Mouse (Mus musculus) hindbrain, embryonic 10.5 days (tissue): ENCODE data around the gene Ercc8. TPM values are rescaled to one million over a fixed set of nuclear protein-coding genes. Genes with fewer than 3 reads are reported as not detected.

Source experiments
- DNase-seq: peaks from one replicate; pipeline ENCODE4 v3.0.0-alpha.2; 2017; ENCODE audit warnings: low spot score
- H3K27ac ChIP-seq: fragments of 300-500 bp; sonication (generic); 2 replicates; pipeline ENCODE4 v1.5.1; 2016; ENCODE audit warnings: mild to moderate bottlenecking, moderate library complexity
- H3K27me3 ChIP-seq: fragments of 300-500 bp; sonication (generic); 2 replicates; pipeline ENCODE4 v1.6.1; 2016; ENCODE audit warnings: mild to moderate bottlenecking; ENCODE audit not compliant: poor library complexity, insufficient read depth, severe bottlenecking
- H3K36me3 ChIP-seq: fragments of 300-500 bp; sonication (generic); 2 replicates; pipeline ENCODE4 v1.6.1; 2016; ENCODE audit warnings: mild to moderate bottlenecking, moderate library complexity
- H3K4me1 ChIP-seq: fragments of 300-500 bp; sonication (generic); replicated peaks from 2 replicates; pipeline ENCODE4 v1.6.1; 2016; ENCODE audit warnings: mild to moderate bottlenecking
- H3K4me3 ChIP-seq: fragments of 300-500 bp; sonication (generic); 2 replicates; pipeline ENCODE4 v1.5.1; 2016; ENCODE audit warnings: mild to moderate bottlenecking, moderate library complexity
- H3K9me3 ChIP-seq: fragments of 300-500 bp; sonication (generic); 2 replicates; pipeline ENCODE4 v1.6.1; 2016; ENCODE audit warnings: mild to moderate bottlenecking, moderate library complexity
- WGBS: fragments of 180-500 bp; shearing (Covaris S2); methylation state at CpG from one replicate; pipeline ENCODE4 v1.1.7; 2016; 5-methylcytosine and 5-hydroxymethylcytosine counted together
- polyA plus RNA-seq: library from polyadenylated mRNA; unstranded; fragments of >200 nt; fragmentation: Nextera tagmentation; extraction: Ambion mirVana; gene quantifications from 2 replicates; pipeline ENCODE4 v1.2.1, GENCODE M21; 2016

Ercc8 gene
- polyA plus RNA-seq, 1 experiment from 2014 or later: 24.9 TPM

DNA sequence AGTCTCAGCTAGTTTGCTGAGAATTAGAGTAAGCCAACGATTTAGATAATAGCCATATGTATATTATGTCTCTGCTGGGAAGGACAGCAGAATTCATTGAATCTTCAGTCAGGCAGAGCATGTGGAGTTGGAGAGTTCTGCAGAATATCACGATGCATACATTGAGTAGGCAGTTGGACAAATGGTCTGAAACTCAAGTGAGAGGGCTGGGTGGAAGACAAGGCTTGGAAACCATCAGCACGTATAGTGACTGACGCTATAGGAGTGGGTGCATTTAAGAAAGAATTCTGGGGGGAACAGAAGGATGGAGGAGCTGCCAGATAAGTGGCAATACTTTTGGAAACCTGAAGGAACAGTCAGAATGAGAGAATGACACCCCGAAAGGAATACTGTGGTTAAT lies 27.8 kb upstream of the Ercc8 start:
- H3K27ac ChIP-seq: no peak overlapping the region

DNA sequence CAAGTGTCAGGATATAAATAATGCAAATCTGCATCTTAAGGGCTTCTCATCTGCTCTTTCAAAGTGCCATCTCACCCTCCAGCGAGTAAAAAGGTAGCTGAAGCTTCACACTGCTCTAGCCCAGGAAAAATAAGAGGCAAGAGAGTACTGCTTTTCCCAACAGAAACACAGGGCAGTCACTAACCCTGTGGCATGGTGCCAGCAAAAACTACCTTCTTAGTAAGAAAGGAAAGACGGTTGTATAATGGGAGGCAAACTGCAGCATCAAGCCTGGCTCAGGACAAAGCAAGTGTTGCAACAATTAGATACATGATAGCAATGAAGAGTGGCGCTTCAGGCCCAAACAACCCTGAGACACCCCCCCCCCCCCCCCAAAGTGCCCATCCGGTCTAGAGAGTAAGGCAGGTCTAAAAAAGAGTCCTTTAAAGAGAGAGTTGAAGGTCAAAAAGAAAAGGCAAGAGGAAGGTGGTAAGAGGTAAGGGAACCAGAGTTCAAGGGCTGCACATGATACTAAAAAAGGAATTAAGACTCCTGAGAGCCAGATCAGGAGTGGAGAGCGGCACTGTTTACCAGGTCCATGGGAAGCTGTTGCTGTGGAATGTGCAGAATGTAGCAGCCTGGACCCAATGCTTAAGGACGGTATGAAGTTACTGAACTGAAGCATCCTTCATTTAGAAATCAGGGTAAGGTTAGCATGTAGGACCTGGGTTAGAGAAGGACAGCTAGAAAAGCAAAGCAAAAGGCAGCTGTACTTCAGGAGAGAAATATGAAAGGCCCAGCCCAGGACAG lies 26.3 kb upstream of the Ercc8 start:
- Histone ChIP-seq H3K4me3 (no peak overlapping the region), H3K9me3 (no peaks in the 10 kb centered on the region), H3K36me3 (no peaks in the 10 kb centered on the region), H3K27me3 (no peaks in the 10 kb centered on the region), H3K27ac (no peak overlapping the region), H3K4me1 (peaks cover 5% of the 10 kb centered on the region; the same call in 1 of the 2 replicates)
- DNase-seq: no peak
- WGBS: 72% methylated on average over 6 of the region's 6 CpGs

More for the DNA sequence above, 27.8 kb upstream of the Ercc8 start:
- no peak overlapping the region for H3K4me3 ChIP-seq
- DNase-seq: no peak
- H3K36me3 ChIP-seq: no peaks in the 10 kb centered on the region
- H3K27me3 ChIP-seq: no peaks in the 10 kb centered on the region
- H3K4me1 ChIP-seq: peaks cover 5% of the 10 kb centered on the region; the same call in 1 of the 2 replicates
- no peaks in the 10 kb centered on the region for H3K9me3 ChIP-seq
- 90% methylated on average over 5 of the region's 5 CpGs for WGBS

DNA sequence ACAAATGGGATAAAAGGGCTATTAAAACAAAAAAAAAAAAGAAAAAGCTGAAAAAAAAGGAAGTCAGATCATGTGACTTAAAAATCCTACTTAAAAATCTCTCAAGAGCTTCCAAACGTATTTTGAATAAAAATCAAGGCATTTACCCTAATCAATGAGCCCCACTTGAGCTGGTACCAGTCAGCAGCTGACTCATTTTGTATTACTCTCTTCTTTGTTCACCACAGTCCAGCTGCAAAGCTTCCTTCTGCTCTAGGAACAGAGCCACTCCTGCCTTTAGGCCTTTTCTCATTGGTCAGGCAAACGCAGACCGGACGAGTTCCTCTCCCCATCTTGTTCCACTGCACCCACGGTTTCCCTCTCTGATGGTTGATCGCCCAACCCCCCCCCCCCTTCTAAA lies 22.9 kb upstream of the Ercc8 start:
- Histone ChIP-seq H3K9me3 (no peaks in the 10 kb centered on the region), H3K4me1 (peaks cover 5% of the 10 kb centered on the region; the same call in 1 of the 2 replicates), H3K27me3 (no peaks in the 10 kb centered on the region), H3K36me3 (no peaks in the 10 kb centered on the region), H3K27ac (no peak overlapping the region), H3K4me3 (no peak overlapping the region)
- no peak for DNase-seq
- 79% methylated on average over 6 of the region's 6 CpGs for WGBS

DNA sequence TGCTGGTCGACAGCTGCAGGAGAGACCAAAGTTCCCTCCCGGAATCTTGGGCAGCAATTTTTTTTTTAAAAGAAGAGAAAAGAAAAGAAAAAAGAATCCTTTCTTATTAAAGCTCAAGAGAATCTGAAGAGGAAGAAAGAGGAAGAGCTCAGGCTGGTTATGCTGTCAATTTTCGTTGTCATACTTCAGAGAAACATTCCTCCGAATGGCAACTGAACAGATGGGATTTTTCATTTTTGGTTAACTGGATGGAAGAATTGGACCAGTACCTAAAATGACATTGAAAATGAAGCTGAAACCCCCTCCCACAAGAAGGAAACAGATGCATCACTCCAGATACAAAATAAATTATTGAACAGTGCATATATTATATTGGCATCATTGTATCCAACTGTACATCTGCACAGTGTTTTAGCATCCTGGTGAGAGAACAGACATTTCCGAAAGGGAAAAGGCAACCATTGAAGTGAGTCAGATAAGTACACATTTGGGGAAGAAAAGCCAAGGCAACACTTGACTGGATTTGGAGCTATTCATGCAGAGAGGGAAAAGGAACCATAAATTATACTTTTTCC lies 20.0 kb upstream of the Ercc8 start:
- H3K9me3 ChIP-seq: no peaks in the 10 kb centered on the region
- H3K27me3 ChIP-seq: no peaks in the 10 kb centered on the region
- H3K4me3 ChIP-seq: no peak overlapping the region
- no peaks in the 10 kb centered on the region for H3K4me1 ChIP-seq
- WGBS: 88% methylated on average over 5 of the region's 5 CpGs
- DNase-seq: no peak
- H3K36me3 ChIP-seq: no peaks in the 10 kb centered on the region
- H3K27ac ChIP-seq: no peak overlapping the region

DNA sequence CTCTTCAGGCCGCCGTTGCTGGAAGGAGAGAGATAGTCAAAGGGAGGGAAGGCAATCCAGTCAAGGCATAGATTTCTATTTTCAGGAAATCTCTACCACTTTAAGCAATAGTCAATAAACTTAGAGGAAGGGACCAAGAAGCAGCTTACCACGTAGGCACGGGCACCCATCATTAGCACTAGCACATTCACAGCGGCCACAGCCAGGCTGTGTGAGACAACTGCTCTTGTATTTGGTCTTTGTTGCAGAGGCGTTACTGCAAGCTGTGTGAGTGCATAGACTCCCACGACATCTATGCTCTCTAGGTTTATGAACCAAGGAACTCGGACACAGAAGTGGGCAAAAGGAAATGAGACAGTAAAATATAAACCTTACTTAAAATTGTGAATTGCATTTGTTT lies 14.4 kb upstream of the Ercc8 start:
- no peaks in the 10 kb centered on the region for H3K4me1 ChIP-seq

DNA sequence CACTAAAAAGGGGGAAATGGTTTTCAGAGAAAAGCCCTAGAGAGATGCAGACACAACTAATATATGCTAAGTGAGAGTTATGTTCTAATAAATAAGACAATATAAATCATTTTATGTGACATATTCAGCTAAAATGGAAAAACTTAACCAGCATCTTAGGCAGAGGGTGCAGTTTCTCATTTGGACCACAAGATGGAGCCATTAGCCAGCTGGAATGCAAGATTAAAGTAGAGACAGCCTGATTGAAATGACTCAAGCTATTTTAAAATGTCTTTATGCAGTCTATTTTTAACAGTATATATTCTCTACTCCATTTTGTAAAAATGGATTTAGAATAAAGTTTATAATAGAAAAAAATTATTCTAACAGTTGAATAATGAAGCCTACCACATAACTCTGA lies 6.7 kb upstream of the Ercc8 start:
- H3K27me3 ChIP-seq: no peaks in the 10 kb centered on the region
- H3K4me3 ChIP-seq: no peak overlapping the region
- H3K27ac ChIP-seq: no peak overlapping the region
- H3K4me1 ChIP-seq: no peaks in the 10 kb centered on the region
- H3K9me3 ChIP-seq: no peaks in the 10 kb centered on the region
- no peak for DNase-seq
- H3K36me3 ChIP-seq: no peaks in the 10 kb centered on the region

More for the DNA sequence above, 14.4 kb upstream of the Ercc8 start:
- DNase-seq: no peak
- 93% methylated on average over 8 of the region's 8 CpGs for WGBS
- no peak overlapping the region for H3K27ac ChIP-seq
- H3K9me3 ChIP-seq: no peaks in the 10 kb centered on the region
- H3K27me3 ChIP-seq: no peaks in the 10 kb centered on the region
- no peak overlapping the region for H3K4me3 ChIP-seq
- no peaks in the 10 kb centered on the region for H3K36me3 ChIP-seq

DNA sequence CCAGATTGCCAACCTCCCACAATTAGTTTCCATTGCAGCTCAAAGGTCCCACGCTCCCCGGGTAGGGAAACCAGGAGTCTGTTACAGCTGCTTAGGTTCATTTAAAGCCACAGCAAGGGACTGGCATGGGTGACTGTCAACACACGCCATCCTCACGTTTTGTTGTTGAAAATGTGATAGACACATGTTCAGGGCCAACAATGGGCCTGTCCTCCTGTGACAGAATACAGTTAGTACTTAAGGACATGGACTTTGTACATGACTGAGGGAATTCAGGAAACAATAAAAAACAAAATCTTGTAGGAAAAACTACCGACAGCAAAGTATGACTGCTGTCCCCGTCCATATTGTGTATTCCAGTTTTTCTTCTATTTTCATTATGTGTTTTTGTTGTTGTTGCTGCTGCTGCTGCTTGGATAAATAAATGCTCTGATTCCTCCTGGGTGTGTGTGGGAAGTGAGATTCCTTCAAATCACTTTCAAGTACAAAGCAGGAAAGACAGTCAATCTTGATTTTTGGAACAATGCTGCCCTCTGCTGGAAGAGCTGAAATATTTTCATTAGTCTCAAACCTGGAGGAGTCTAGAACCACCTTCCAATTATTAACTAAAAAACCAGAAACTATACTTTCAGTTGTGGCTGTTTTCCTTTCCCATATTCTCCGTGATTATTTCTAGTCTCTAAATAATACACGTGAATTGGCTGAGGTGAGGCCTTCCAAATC lies 5.7 kb upstream of the Ercc8 start:
- Histone ChIP-seq H3K4me1 (peaks cover 7% of the 10 kb centered on the region), H3K9me3 (no peaks in the 10 kb centered on the region), H3K27me3 (no peaks in the 10 kb centered on the region), H3K4me3 (no peak overlapping the region), H3K27ac (no peak overlapping the region), H3K36me3 (no peaks in the 10 kb centered on the region)
- peak; percentile 30 for DNase-seq
- 69% methylated on average over 8 of the region's 8 CpGs for WGBS

DNA sequence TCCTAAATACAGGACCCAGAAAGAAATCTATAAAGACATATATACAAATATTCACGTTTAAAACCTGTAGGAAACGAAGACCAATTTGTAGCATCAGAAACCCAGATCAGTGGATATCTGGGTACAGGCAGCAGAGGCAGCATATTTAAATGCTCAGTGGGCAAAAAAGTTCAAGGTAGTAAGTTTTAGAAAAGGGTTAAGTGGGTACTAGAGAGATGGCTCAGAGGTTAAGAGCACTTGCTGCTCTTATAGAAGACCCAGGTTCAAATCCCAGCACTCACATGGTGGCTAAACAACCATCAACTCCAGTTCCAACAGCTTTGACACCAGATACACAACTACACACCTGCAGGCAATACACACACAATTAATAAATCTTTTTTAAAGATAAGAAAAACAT lies 1.4 kb upstream of the Ercc8 start:
- Histone ChIP-seq H3K36me3 (peaks cover 12% of the 10 kb centered on the region), H3K27ac (no peak overlapping the region), H3K4me1 (peaks cover 20% of the 10 kb centered on the region), H3K9me3 (no peaks in the 10 kb centered on the region), H3K27me3 (no peaks in the 10 kb centered on the region), H3K4me3 (peak overlapping the region; percentile 94; the same call in 1 of the 2 replicates)
- DNase-seq: no peak
- WGBS: 88% methylated on average over 2 of the region's 2 CpGs

DNA sequence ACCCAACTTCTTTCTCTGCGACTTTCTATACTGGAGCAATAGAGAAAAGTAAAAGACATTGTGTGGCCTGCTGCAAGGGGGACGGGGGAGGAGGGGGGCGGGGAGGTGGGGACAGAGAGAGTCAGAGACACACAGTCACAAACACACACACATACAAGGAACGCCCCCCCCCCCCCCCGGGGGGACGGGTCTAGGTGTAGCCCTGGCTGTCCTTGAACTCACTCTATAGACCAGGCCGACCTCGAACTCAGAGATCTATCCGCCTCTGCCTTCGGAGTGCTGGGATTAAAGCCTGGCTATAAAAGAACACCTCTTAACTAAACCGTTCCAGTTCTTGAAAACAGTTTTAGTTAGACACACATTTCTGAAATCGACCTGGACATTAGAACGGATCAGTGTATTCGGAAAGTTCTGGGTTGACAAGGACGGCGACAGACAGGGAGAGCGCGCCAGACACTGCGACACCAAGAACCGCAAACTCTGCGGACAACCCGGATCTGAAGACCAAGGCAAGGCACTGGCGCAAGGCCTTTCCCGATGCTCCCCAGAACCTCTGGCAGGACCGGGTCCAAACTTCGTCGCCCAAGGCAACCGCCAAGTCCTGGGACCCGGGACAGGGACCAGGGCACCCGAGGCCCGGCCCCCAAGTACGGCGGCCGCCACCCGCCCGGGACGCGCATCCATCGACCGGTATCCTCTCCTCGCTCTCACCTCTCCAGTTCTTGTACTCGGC lies 633 bp upstream of the Ercc8 start:
- WGBS: 3% methylated on average over 42 of the region's 42 CpGs
- H3K4me1 ChIP-seq: peaks cover 20% of the 10 kb centered on the region
- peaks cover 14% of the 10 kb centered on the region for H3K36me3 ChIP-seq
- H3K9me3 ChIP-seq: no peaks in the 10 kb centered on the region
- H3K4me3 ChIP-seq: peak overlapping the region; percentile 94
- H3K27me3 ChIP-seq: no peaks in the 10 kb centered on the region
- H3K27ac ChIP-seq: peak overlapping the region; percentile 86
- no peak for DNase-seq

DNA sequence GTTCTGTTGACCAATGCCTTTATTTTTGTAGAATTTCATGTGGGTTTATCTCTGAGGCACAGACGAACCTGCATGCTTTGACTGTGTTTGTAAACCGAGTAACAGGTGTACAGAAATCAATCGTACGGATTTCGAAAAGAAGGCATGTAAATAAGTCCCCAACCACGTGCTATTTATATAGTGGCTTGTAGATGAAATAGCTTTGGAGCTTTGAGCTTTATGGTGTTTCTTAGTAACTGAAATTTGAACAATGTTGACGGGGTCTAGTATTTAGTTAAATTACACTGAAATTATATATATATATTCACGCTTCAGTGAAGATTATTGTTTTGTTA lies 677 bp downstream of the Ercc8 start:
- DNase-seq: no peak
- WGBS: 8% methylated on average over 8 of the region's 8 CpGs
- Histone ChIP-seq H3K4me3 (peak overlapping the region; percentile 94), H3K27me3 (no peaks in the 10 kb centered on the region), H3K36me3 (peaks cover 17% of the 10 kb centered on the region), H3K4me1 (peaks cover 20% of the 10 kb centered on the region), H3K27ac (peak overlapping the region; percentile 86; the same call in 1 of the 2 replicates), H3K9me3 (no peaks in the 10 kb centered on the region)

DNA sequence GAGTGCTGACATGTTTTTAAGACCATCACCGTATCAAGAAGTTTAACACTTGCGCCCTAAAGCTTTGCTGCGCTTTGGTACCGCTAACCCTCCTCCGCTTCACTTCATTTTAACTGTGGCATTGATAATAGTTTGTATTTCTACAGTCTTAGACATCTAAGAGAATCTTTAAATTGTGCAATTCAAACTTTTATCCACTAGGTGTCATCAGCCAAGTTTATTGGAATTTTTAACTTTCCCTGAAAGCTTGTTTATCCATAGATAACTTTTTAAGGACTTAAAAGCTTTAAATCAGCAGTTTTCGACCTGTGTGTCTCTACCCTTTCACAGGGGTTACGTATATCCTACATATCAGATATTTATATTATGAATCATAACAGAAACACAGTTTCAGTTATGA lies 1.4 kb downstream of the Ercc8 start:
- H3K27me3 ChIP-seq: no peaks in the 10 kb centered on the region
- WGBS: 75% methylated on average over 7 of the region's 7 CpGs
- H3K4me1 ChIP-seq: peaks cover 20% of the 10 kb centered on the region
- peak overlapping the region; percentile 94 for H3K4me3 ChIP-seq
- no peak for DNase-seq
- no peaks in the 10 kb centered on the region for H3K9me3 ChIP-seq
- H3K27ac ChIP-seq: no peak overlapping the region
- peaks cover 17% of the 10 kb centered on the region for H3K36me3 ChIP-seq

DNA sequence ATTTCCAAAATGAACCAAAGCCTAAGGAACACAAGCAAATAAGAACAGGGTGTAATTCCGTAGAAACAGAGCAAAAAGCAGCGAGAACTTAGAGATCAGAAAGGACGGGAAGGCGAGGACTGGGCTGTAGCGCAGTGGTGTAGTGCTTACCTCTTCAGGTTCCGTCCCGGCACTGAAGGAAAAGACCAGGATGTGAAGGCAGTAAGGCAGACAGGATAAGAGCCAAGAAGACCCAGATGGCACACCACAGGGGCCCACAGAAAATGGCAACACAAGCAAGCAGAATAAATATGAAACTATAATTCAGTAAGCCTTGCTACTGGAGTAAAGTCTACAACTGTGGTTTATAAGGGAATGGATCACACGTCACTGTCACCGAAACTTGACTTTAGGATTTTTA lies 5.4 kb downstream of the Ercc8 start:
- 96% methylated on average over 9 of the region's 9 CpGs for WGBS
- DNase-seq: no peak
- Histone ChIP-seq H3K36me3 (peaks cover 18% of the 10 kb centered on the region), H3K4me1 (peaks cover 9% of the 10 kb centered on the region), H3K27me3 (no peaks in the 10 kb centered on the region), H3K4me3 (no peak overlapping the region), H3K9me3 (no peaks in the 10 kb centered on the region), H3K27ac (no peak overlapping the region)
